Mouse (Mus musculus): ENCODE results near the gene Rtn3. TPM values are rescaled to one million over a fixed set of nuclear protein-coding genes. Genes with fewer than 3 reads are reported as not detected.

Gene Rtn3
- 105 TPM for polyA plus RNA-seq (2014; fragmentation: Illumina TruSeq; extraction: RNeasy Lipid Tissue Mini Kit (QIAGEN cat#74804); ENCODE audit: insufficient read depth, low read depth, low replicate concordance)

DNA sequence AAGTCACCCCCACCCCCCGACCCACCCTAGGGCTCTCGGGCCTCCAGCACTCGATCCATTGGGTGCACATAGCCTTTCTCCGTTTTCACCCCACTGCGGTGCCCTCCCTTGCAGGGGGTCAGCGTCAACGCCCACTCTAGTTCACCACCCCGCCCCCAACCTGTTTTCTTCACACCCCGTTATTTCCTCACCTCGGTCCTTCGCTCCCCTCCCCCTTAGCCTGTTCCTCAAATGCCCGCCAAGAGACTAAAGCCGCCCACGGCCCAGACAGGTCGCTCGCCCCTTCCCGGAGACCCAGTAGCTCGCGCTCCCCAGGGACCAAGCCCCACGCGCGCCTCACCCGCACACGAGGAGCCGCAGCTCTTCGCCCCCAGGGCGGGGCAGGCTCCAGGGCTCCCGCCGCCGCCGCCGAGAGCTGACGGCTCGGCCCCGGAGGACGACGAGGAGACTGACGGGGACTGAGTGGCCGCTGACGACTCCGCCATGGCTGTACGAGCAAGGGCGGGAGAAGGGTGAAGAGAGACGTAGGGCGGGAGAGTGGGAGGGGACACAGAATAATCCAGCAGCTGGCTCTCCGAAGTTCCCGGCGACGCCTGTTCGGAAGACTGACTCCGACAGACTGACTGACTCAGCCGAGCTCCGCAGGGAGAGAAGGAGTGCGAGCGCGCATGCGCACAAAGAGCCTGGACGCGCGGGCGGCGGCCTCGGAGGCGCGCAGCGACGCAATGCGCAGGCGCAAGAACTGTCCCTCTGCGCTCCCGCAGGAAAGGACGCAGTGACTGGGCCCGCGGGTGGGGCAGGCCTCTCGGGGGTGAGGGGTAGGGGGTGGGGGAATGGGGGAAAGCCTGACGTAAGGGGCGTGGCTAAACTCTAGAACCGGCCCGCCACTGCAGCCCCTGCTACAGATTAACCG, at the start of gene Rtn3:
Rtn3 (minus strand) TSS at position 683 of the 913 bp plus-strand sequence.

DNA sequence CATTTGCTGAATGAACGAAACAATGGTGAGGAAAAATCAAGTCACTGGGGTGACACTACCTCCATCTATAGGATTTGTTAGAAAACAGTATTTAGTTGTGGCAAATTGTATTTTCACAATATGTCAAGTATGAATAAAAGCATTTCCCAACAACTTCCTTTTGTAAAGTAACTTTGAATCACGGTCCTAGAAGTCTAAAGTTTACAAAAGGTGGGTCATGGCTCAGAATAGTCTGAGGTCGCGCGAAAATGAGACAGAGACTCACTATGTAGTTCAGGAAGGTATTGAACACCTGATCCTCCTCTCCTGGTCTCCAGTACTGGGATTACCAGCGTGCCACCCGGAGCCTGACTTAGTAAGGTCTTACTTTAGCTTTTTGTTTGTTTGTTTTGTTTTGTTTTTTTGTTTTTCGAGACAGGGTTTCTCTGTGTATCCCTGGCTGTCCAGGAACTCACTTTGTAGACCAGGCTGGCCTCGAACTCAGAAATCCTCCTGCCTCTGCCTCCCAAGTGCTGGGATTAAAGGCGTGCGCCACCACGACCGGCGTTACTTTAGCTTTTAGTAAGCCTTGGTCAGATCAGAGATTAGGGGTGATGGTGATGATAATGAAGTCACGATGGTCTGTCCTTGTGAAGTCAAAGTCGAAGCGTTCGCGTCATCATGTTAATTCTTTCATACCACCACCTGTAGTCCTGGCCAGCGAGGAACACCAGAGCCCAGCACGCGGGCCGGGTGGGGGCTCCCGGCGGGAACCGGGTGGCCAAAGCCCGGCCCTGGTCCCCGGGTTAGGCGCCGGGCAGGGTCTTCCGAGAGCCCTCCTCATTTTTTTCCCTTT, 10.5 kb upstream of the Rtn3 start, which contains the start of gene Atl3:
Atl3 (plus strand) TSS at position 689 of the 835 bp plus-strand sequence.

DNA sequence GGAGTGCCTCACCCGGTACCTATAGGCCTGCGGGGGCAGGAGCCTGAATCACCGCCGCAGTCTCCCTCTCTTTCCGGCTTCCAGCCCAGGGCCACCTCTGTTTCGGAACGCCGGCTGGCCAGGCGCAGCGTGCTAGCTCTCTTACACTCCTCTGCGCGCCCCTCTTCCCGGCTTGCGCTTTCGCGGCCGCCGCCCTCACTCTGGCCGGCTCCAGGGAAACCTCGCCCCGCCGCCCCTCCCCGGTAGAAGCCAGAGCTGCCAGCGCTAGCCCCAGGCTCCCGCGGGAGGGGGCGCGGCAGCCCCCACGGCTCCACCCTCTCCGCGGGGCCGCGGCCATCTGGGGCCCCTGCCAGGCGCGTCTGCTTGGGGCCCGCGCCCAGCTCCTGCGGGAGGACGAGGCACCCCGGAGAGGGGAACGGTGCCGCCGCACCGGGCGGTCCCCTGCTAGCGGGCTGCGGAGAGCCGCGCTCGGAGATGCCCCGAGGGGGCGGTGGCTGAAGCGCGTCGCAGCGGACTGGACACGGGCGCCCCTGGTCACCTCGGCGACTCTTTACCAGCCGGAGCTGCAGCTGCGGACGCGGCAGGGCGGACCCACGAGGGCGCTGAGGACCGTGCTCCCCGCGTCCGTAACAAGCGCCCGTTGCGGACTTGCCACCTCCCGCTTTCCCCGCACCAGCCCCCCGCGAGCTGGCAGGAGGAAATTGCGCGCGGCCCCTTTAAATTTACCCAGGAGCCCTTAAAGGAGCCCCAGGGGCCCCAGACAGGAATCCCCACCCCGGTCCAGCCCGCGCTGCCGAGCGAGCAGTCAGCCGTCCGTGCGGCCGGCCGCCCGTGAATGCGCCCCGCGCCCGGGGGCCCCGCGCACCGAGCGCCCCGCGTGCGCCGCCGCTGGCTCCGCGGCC, 66.0 kb downstream of the Rtn3 start, which contains the start of gene 2700081O15Rik:
2700081O15Rik (plus strand) TSS at position 792 of the 902 bp plus-strand sequence.

GRCm38 (mm10) chr19:7382903-7383865, 99.9 kb downstream of the Rtn3 start, which contains the start of gene Spindoc:
TSS of gene Spindoc (minus strand) at chr19:7382994.

Other genes with a start within 250 kb of the Rtn3 start
- 8.4 TPM for gene Naa40, start 242.1 kb downstream of the Rtn3 start, polyA plus RNA-seq (2014; fragmentation: Illumina TruSeq; extraction: RNeasy Lipid Tissue Mini Kit (QIAGEN cat#74804); ENCODE audit: insufficient read depth, low read depth, low replicate concordance)
- gene Rcor2, start 216.0 kb downstream of the Rtn3 start, polyA plus RNA-seq (2014; fragmentation: Illumina TruSeq; extraction: RNeasy Lipid Tissue Mini Kit (QIAGEN cat#74804); ENCODE audit: insufficient read depth, low read depth, low replicate concordance): 0.99 TPM
- gene Mark2, start 141.4 kb downstream of the Rtn3 start, polyA plus RNA-seq (2014; fragmentation: Illumina TruSeq; extraction: RNeasy Lipid Tissue Mini Kit (QIAGEN cat#74804); ENCODE audit: insufficient read depth, low read depth, low replicate concordance): 18.9 TPM
- 12.3 TPM for gene Spindoc, start 100.3 kb downstream of the Rtn3 start, polyA plus RNA-seq (2014; fragmentation: Illumina TruSeq; extraction: RNeasy Lipid Tissue Mini Kit (QIAGEN cat#74804); ENCODE audit: insufficient read depth, low read depth, low replicate concordance)
- 6.3 TPM for gene 2700081O15Rik, start 65.7 kb downstream of the Rtn3 start, polyA plus RNA-seq (2014; fragmentation: Illumina TruSeq; extraction: RNeasy Lipid Tissue Mini Kit (QIAGEN cat#74804); ENCODE audit: insufficient read depth, low read depth, low replicate concordance)
- gene Atl3, start 10.8 kb upstream of the Rtn3 start, polyA plus RNA-seq (2014; fragmentation: Illumina TruSeq; extraction: RNeasy Lipid Tissue Mini Kit (QIAGEN cat#74804); ENCODE audit: insufficient read depth, low read depth, low replicate concordance): 22.3 TPM
- 40.8 TPM for gene Pla2g16, start 74.2 kb upstream of the Rtn3 start, polyA plus RNA-seq (2014; fragmentation: Illumina TruSeq; extraction: RNeasy Lipid Tissue Mini Kit (QIAGEN cat#74804); ENCODE audit: insufficient read depth, low read depth, low replicate concordance)
- 2.5 TPM for gene Lgals12, start 123.9 kb upstream of the Rtn3 start, polyA plus RNA-seq (2014; fragmentation: Illumina TruSeq; extraction: RNeasy Lipid Tissue Mini Kit (QIAGEN cat#74804); ENCODE audit: insufficient read depth, low read depth, low replicate concordance)
- gene Hrasls5, start 129.3 kb upstream of the Rtn3 start, polyA plus RNA-seq (2014; fragmentation: Illumina TruSeq; extraction: RNeasy Lipid Tissue Mini Kit (QIAGEN cat#74804); ENCODE audit: insufficient read depth, low read depth, low replicate concordance): not detected
- gene Slc22a19, start 228.0 kb upstream of the Rtn3 start, polyA plus RNA-seq (2014; fragmentation: Illumina TruSeq; extraction: RNeasy Lipid Tissue Mini Kit (QIAGEN cat#74804); ENCODE audit: insufficient read depth, low read depth, low replicate concordance): not detected